Mouse (Mus musculus): ENCODE measurements at regions not wholly inside any gene's neighbourhood (a gene's known extent, or its start where the extent isn't known, plus 50 kb on each side); places are given as distances from the start of the nearest gene placed in this dataset.

- 90% methylated on average over 11 of the region's 11 CpGs for WGBS
- Histone ChIP-seq H3K4me2 (no peak overlapping the region), H3K4me3 (replicated peaks) (no peak overlapping the region), H3K4me1 (replicated peaks) (no peaks in the 10 kb centered on the region), H3K27me3 (no peaks in the 10 kb centered on the region), H3K36me3 (no peaks in the 10 kb centered on the region), H3K9me3 (no peaks in the 10 kb centered on the region), H3K27ac (no peak overlapping the region), H3K9ac (replicated peaks) (no peak overlapping the region)
- no peak for ATAC-seq (ENCODE audit: insufficient number of reproducible peaks, insufficient read depth, low FRiP score, low TSS enrichment, low read depth)
These were observed 55.1 kb upstream of the Otogl start for GRCm38 (mm10) chr10:107966996-107967395.

- H3K9me3 ChIP-seq = no peaks in the 10 kb centered on the region
- no peak overlapping the region for H3K4me2 ChIP-seq
- no peak overlapping the region for H3K4me3 ChIP-seq (replicated peaks)
- 68% methylated on average over 1 of the region's 1 CpGs for whole genome bisulfite sequencing
- H3K36me3 ChIP-seq = no peaks in the 10 kb centered on the region
- no peak overlapping the region for H3K9ac ChIP-seq (replicated peaks)
- no peak overlapping the region for H3K27ac ChIP-seq
- no peaks in the 10 kb centered on the region for H3K27me3 ChIP-seq
- ATAC-seq (ENCODE audit: insufficient number of reproducible peaks, insufficient read depth, low FRiP score, low TSS enrichment, low read depth) = no peak
- H3K4me1 ChIP-seq (replicated peaks) = no peaks in the 10 kb centered on the region
These were observed 52.1 kb upstream of the Otogl start for GRCm38 (mm10) chr10:107964022-107964421.

- no peak for ATAC-seq (ENCODE audit: insufficient number of reproducible peaks, insufficient read depth, low FRiP score, low TSS enrichment, low read depth)
- H3K36me3 ChIP-seq = no peaks in the 10 kb centered on the region
- no peak overlapping the region for H3K4me2 ChIP-seq
- no peaks in the 10 kb centered on the region for H3K9me3 ChIP-seq
- H3K4me1 ChIP-seq (replicated peaks) = no peaks in the 10 kb centered on the region
- no peak overlapping the region for H3K9ac ChIP-seq (replicated peaks)
- no peak overlapping the region for H3K27ac ChIP-seq
- H3K4me3 ChIP-seq (replicated peaks) = no peak overlapping the region
- no peaks in the 10 kb centered on the region for H3K27me3 ChIP-seq
- WGBS = 91% methylated on average over 3 of the region's 3 CpGs
These were observed 50.2 kb upstream of the Otogl start for GRCm38 (mm10) chr10:107962130-107962529.
